Mouse (Mus musculus): ENCODE data around the gene Myh11.

DNA sequence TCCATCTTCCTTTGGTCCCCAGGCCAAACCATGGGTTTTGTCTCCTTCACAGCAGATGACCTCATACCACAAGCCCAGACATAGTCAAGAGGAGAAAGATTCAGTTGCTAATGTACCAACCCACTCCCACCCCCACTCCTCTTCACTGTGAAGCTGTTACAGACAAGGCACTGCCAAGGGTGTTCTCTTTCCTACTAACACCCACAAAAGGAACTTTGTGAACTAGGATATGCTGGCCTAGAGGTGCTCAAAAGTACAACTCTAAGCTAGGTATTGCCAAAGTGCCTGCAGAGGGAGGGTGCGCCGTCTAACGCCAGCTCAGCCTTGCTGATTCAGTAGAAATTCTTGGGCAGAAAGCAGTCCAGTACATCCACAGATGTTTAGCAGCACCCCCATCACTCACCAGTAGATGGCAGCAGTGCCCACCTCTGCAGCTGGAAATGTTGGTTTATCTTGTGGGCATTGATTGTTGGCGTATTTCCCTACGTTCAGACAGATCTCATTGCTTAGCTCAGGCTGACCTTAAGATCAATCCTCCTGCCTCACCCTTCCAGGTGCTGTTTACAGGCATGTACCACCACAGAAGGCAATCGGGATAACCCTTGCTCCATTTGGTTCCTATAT lies 54.0 kb downstream of the Myh11 start:
- TF ChIP-seq CTCF (IDR thresholded peaks at IDR 0.05; ENCODE audit: low read depth) (peak; percentile 98), EP300 (optimal IDR thresholded peaks at IDR 0.05) (no peak)
